Mouse (Mus musculus): Measurements from ENCODE around the gene Tmem117.

GRCm38 (mm10) chr15:95022251-95022650 is 393.2 kb downstream of the Tmem117 start:
- TF ChIP-seq CTCF (conservative IDR thresholded peaks at IDR 0.05; ENCODE audit: insufficient read depth, insufficient read length, low read depth, low read length) (no peak), POLR2A (IDR thresholded peaks at IDR 0.05; ENCODE audit: low read depth, low read length) (no peak)
